Mouse (Mus musculus): ENCODE measurements at regions not wholly inside any gene's neighbourhood (a gene's known extent, or its start where the extent isn't known, plus 50 kb on each side); places are given as distances from the start of the nearest gene placed in this dataset.

- H3K9me3 ChIP-seq (replicated peaks), result no peaks in the 10 kb centered on the region
- no peaks in the 10 kb centered on the region for H3K27me3 ChIP-seq (ENCODE audit: low read depth, poor library complexity, severe bottlenecking)
- no peak overlapping the region for H3K4me3 ChIP-seq
- H3K27ac ChIP-seq, result no peak overlapping the region
- H3K36me3 ChIP-seq, result no peaks in the 10 kb centered on the region
- DNase-seq (ENCODE audit: low spot score), result no peak
- 92% methylated on average over 3 of the region's 3 CpGs for WGBS
- H3K4me1 ChIP-seq, result peaks cover 5% of the 10 kb centered on the region; the same call in 1 of the 2 replicates
Measured at GRCm38 (mm10) chr17:63812586-63812985, 50.3 kb upstream of the Fer start.
